20 mouse cellular contexts compared by ENCODE assay signal in genomic region chr14:47186561-47186960, GRCm38 (mm10). TPM values are rescaled to one million over a fixed set of nuclear protein-coding genes. Genes with fewer than 3 reads are reported as not detected.
A peak's percentile ranks its signal among the peaks of the same experiment; 100 is the strongest.
DNase-seq lines count a peak whose midpoint lies in the region; ATAC-seq and TF ChIP-seq lines count a peak whose summit lies in the region.
"Had no signal": no experiment of that assay in that cellular context is flagged by ENCODE, and none has a peak within 500 bp of the region (broad histone marks: within the 10 kb centered on the region; RNA-seq: fewer than 3 reads in every experiment).

No protein-coding gene starts in this region.

- TF ChIP-seq CTCF in stomach, postnatal 0 days (IDR thresholded peaks at IDR 0.05; ENCODE audit: low read depth), result no peak

- intact Hi-C loops in heart, postnatal 36 days (cut with DNase I), result loop anchor here (5.0 to 10.0 kb wide), 2 partner anchors 182 to 304 kb away; partner anchors contain the start of gene Samd4

- TF ChIP-seq EP300 in stomach, postnatal 0 days (optimal IDR thresholded peaks at IDR 0.05), result no peak

- no peak overlapping the region for H3K9ac ChIP-seq in stomach, postnatal 0 days (ENCODE audit: low read length)
- H3K9ac ChIP-seq: embryonic facial prominence, embryonic 13.5 days; forebrain, embryonic 12.5 days; heart, embryonic 12.5 days; hindbrain, embryonic 12.5 days had no signal

- H3K27me3 ChIP-seq in stomach, postnatal 0 days (ENCODE audit: control insufficient read depth, insufficient read depth, low read length), result no peaks in the 10 kb centered on the region
- H3K27me3 ChIP-seq: CH12.LX; heart, embryonic 12.5 days had no signal

- no peaks in the 10 kb centered on the region for H3K36me3 ChIP-seq in stomach, postnatal 0 days (ENCODE audit: control insufficient read depth, insufficient read depth, low read length)
- H3K36me3 ChIP-seq: embryonic facial prominence, embryonic 13.5 days; forebrain, embryonic 12.5 days; heart, embryonic 12.5 days; hindbrain, embryonic 12.5 days had no signal

- H3K4me2 ChIP-seq in stomach, postnatal 0 days (replicated peaks; ENCODE audit: low read depth), result no peak overlapping the region
- H3K4me2 ChIP-seq: embryonic facial prominence, embryonic 13.5 days; forebrain, embryonic 12.5 days; heart, embryonic 12.5 days; hindbrain, embryonic 12.5 days had no signal

- no peak overlapping the region for H3K27ac ChIP-seq in stomach, postnatal 0 days (replicated peaks)
- H3K27ac ChIP-seq: embryonic facial prominence, embryonic 13.5 days; forebrain, embryonic 12.5 days; hindbrain, embryonic 12.5 days had no signal

- H3K4me1 ChIP-seq in stomach, postnatal 0 days (replicated peaks; ENCODE audit: control insufficient read depth, insufficient read depth), result no peaks in the 10 kb centered on the region

- H3K9me3 ChIP-seq in stomach, postnatal 0 days (ENCODE audit: control insufficient read depth, low read length), result no peaks in the 10 kb centered on the region
- H3K9me3 ChIP-seq: embryonic facial prominence, embryonic 13.5 days; forebrain, embryonic 12.5 days; heart, embryonic 12.5 days; hindbrain, embryonic 12.5 days had no signal

- peak; percentile 55 for ATAC-seq in megakaryocyte, adult 5-6 weeks (ENCODE audit: poor library complexity, severe bottlenecking)
- ATAC-seq in stomach, postnatal 0 days (ENCODE audit: low FRiP score, low TSS enrichment), result peak; percentile 76
- ATAC-seq: forebrain, embryonic 16.5 days; hindbrain, embryonic 16.5 days had no signal

- peak; percentile 77 for DNase-seq in heart, adult 11 months
- no peak for DNase-seq in heart, postnatal 36 days
- peak; percentile 31 for DNase-seq in lung, postnatal 36 days
- DNase-seq in lung, postnatal 14 days, result no peak
- DNase-seq in stomach, postnatal 0 days (ENCODE audit: low spot score), result no peak
- no peak for DNase-seq in spleen, adult 12 weeks (ENCODE audit: low spot score)
- DNase-seq in spleen, adult 18-20 months, result no peak
- DNase-seq: adrenal gland, postnatal 14 days; cerebellum, adult 18-20 months; cerebellum, adult 9-11 months; cerebellum, postnatal 36 days; gastrocnemius, postnatal 10 days had no signal

- no peak overlapping the region for H3K4me3 ChIP-seq in stomach, postnatal 0 days (ENCODE audit: low read depth, low read length)
- H3K4me3 ChIP-seq: embryonic facial prominence, embryonic 13.5 days; forebrain, embryonic 12.5 days; heart, embryonic 12.5 days; hindbrain, embryonic 12.5 days had no signal

- WGBS in stomach, postnatal 0 days, result 68% methylated on average over 2 of the region's 2 CpGs

RNA-seq across cellular contexts. Expression of gene Gch1, which starts 2.7 kb away (rescaled TPM):
- total RNA-seq in heart, postnatal 36 days (2021), result 1 to 10 TPM; 5.4 to 5.9 TPM
- 16.7 and 18.5 TPM in 2 replicates for total RNA-seq in megakaryocyte, adult 5-6 weeks (2015)
- 9.4 and 10.2 TPM in 2 replicates for total RNA-seq in megakaryocyte, adult 5-6 weeks (2017)
- polyA plus RNA-seq in stomach, postnatal 0 days (2015; fragmentation: Nextera tagmentation; extraction: Ambion mirVana), result 12.0 and 12.4 TPM in 2 replicates

Comparison
In these comparisons a context has a peak if more than half of its experiments do, and no peak if none do; other contexts are left out.
1. DNase-seq: peak in heart, adult 11 months (single experiment) and lung, postnatal 36 days (single experiment); none in heart, postnatal 36 days (0 of 2), lung, postnatal 14 days (single experiment), stomach, postnatal 0 days (single experiment), spleen, adult 12 weeks (single experiment) and spleen, adult 18-20 months (0 of 2).